Mouse (Mus musculus): ENCODE results near the gene Gm49366.
"Not testable (repeated sequence)": the region's sequence is repeated elsewhere in the genome, so short reads cannot be mapped to it uniquely, and the experiment has no call there.

The Gm49366 gene

GRCm38 (mm10) chr12:84094666-84095065, 55.9 kb downstream of the Gm49366 start:
- not testable (repeated sequence) for DNase-seq

- DNase-seq: no peak
Measured at GRCm38 (mm10) chr12:84099605-84100004, 60.9 kb downstream of the Gm49366 start.

DNA sequence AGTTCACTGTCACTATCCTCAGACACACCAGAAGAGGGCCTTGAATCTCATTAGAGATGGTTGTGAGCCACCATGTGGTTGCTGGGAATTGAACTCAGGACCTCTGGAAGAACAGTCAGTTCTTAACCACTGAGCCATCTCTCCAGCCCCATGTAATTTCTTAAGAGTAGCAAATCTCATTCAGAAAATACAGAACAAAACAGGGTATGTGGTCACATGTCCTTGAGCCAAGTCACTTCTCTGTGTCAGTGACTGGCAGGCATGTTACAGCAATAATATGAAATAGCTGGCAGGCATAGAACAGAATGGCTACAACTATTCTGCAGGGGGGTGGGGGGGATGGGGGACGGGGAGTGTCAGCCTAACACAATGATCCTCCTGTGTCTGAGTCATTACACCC, 61.3 kb downstream of the Gm49366 start:
- peak in 1 of 2 experiments; percentile 7 for DNase-seq

- peak; percentile 55 to 59 for DNase-seq
Measured at GRCm38 (mm10) chr12:84100604-84101492, 62.1 kb downstream of the Gm49366 start, which contains the start of gene Acot6. Gene Acot6 (plus strand): TSS chr12:84100654.

DNA sequence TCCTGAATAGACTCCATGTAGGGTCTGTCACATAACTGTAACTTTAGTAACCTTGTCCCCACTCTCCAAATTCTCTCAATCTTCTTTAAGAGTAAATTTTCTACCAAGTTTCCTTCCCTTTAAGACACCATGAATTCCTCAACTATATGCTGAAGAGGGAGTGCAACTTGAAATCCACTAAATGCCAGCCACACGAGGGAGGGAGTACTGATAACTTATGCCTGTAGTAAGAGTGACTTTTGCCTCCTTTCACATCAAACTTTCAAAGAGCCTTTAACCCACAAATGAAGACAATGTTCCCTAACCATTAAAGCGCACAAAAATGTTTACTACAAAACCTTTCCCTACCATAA, 62.7 kb downstream of the Gm49366 start:
- DNase-seq: no peak

DNA sequence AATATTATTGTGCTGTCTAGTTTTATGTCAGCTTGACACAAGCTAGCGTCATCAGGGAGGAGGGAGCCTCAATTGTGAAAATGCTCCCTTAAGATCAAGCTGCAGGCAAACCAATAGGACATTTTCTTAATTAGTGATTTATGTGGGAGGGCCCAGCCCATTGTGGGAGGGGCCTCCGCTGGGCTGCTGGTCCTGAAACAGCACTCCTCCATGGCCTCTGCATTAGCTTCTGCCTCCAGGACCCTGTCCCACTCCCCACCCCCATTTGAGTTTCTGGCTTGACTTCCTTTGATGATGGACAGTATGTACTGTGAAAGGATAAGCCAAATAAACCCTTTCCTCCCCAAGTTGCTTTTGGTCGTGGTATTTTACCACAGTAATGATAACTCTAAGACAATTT, 68.3 kb downstream of the Gm49366 start:
- DNase-seq: no peak

DNA sequence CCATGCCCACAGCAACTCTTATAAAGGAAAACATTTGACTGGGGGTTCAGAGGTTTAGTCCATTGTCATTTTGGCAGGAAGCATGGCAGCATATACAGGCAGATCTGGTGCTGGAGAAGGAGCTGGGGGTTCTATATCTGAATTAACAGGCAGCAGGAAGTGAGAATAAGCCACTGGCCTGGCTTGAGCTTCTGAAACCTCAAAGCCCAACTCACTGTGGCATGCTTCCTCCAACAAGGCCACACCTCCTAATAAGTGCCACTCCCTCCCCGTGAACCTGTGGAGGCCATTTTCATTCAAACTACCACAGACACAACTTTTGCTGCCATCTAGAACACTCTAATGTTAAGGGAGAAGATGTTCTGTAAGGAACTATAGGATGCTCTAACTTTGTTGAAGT, 69.0 kb downstream of the Gm49366 start:
- DNase-seq: peak; percentile 32 to 46

All from B cell, adult 2 months (primary cell).